Mouse (Mus musculus) liver, postnatal 0 days (tissue): ENCODE results near the gene Arrdc4. TPM values are rescaled to one million over a fixed set of nuclear protein-coding genes. Genes with fewer than 3 reads are reported as not detected.

Source experiments
- ATAC-seq: fragments of 200-750 bp; cut with Nextera tagmentation; 2 replicates; pipeline ENCODE4 v1.8.0; 2017; ENCODE audit warnings: mild to moderate bottlenecking, moderate library complexity
- DNase-seq: peaks from one replicate; pipeline ENCODE4 v3.0.0-alpha.2; 2016
- H3K27ac ChIP-seq: fragments of 300-500 bp; sonication (generic); 2 replicates; pipeline ENCODE4 v1.5.1; 2014; ENCODE audit warnings: antibody characterized with exemption, moderate library complexity, mild to moderate bottlenecking, low read depth
- H3K27me3 ChIP-seq: fragments of 300-500 bp; sonication (generic); 2 replicates; pipeline ENCODE4 v1.6.1; 2014; ENCODE audit warnings: low read length, control low read depth, mixed read lengths; ENCODE audit not compliant: insufficient read depth
- H3K36me3 ChIP-seq: fragments of 300-500 bp; sonication (generic); replicated peaks from 2 replicates; pipeline ENCODE4 v1.6.1; 2014; ENCODE audit warnings: mild to moderate bottlenecking, control low read depth, low read length, moderate library complexity, mixed read lengths; ENCODE audit not compliant: insufficient read depth
- H3K4me1 ChIP-seq: fragments of 300-500 bp; sonication (generic); 2 replicates; pipeline ENCODE4 v1.6.1; 2014; ENCODE audit warnings: antibody characterized with exemption, mild to moderate bottlenecking, control low read depth; ENCODE audit not compliant: insufficient read depth
- H3K4me2 ChIP-seq: fragments of 300-500 bp; sonication (generic); 2 replicates; pipeline ENCODE4 v1.6.1; 2014; ENCODE audit warnings: low read depth, mild to moderate bottlenecking, low read length, moderate library complexity, mixed read lengths
- H3K4me3 ChIP-seq: fragments of 300-500 bp; sonication (generic); 2 replicates; pipeline ENCODE4 v1.5.1; 2014; ENCODE audit warnings: low read depth, low read length
- H3K9ac ChIP-seq: fragments of 300-500 bp; sonication (generic); replicated peaks from 2 replicates; pipeline ENCODE4 v1.6.1; 2014; ENCODE audit warnings: mild to moderate bottlenecking, moderate library complexity
- H3K9me3 ChIP-seq: fragments of 300-500 bp; sonication (generic); 2 replicates; pipeline ENCODE4 v1.6.1; 2016; ENCODE audit warnings: mild to moderate bottlenecking, control low read depth, low read length, mixed read lengths
- CTCF ChIP-seq: sonication (generic); IDR thresholded peaks from 2 replicates; pipeline ENCODE4 v1.5.1; 2016; ENCODE audit warnings: antibody characterized with exemption, low read depth
- EP300 ChIP-seq: IDR thresholded peaks from 2 replicates; pipeline ENCODE4 v1.6.1; 2016; ENCODE audit warnings: antibody characterized with exemption, low read depth, mild to moderate bottlenecking
- WGBS: fragments of 180-500 bp; shearing (Covaris S2); extraction: QIAGEN DNeasy Blood & Tissue Kit; methylation state at CpG from one replicate; pipeline ENCODE4 v1.1.7; 2014; ENCODE audit not compliant: insufficient replicate concordance; 5-methylcytosine and 5-hydroxymethylcytosine counted together
- polyA plus RNA-seq: library from polyadenylated mRNA; unstranded; fragments of >200 nt; fragmentation: Nextera tagmentation; extraction: Ambion mirVana; gene quantifications from 2 replicates; pipeline ENCODE4 v1.2.1, GENCODE M21; 2015

The Arrdc4 gene
- 19.9 and 21.6 TPM in 2 replicates for polyA plus RNA-seq

GRCm38 (mm10) chr7:68748761-68749635 is at the start of gene Arrdc4:
Gene Arrdc4, minus strand, starts transcription at chr7:68749241.
- ATAC-seq (peak; percentile 99), DNase-seq (peak; percentile 93)
- under 1% methylated on average over 45 of the region's 54 CpGs for WGBS
- H3K27me3 ChIP-seq = no peaks in the 10 kb centered on the region
- H3K4me1 ChIP-seq = peaks cover 14% of the 10 kb centered on the region
- TF ChIP-seq EP300 (peak; percentile 86), CTCF (no peak)
- no peaks in the 10 kb centered on the region for H3K9me3 ChIP-seq
- H3K9ac ChIP-seq = peak within 1 kb of the TSS; percentile 78
- H3K36me3 ChIP-seq = 0 out of 2 replicates have a peak, but pooled peaks cover 6% of the 10 kb centered on the region
- peak within 1 kb of the TSS; percentile 59 for H3K4me3 ChIP-seq
- peak within 1 kb of the TSS; percentile 69 for H3K4me2 ChIP-seq
- peak within 1 kb of the TSS; percentile 85 for H3K27ac ChIP-seq

GRCm38 (mm10) chr7:68795578-68795977 is 46.5 kb upstream of the Arrdc4 start:
- WGBS = 23% methylated on average over 5 of the region's 5 CpGs

GRCm38 (mm10) chr7:68788711-68789110 is 39.7 kb upstream of the Arrdc4 start:
- TF ChIP-seq EP300 (no peak), CTCF (no peak)
- no peaks in the 10 kb centered on the region for H3K4me1 ChIP-seq
- DNase-seq (no peak), ATAC-seq (no peak)
- WGBS = 69% methylated on average over 3 of the region's 3 CpGs
- no peak overlapping the region for H3K4me3 ChIP-seq
- no peaks in the 10 kb centered on the region for H3K9me3 ChIP-seq
- no peak overlapping the region for H3K9ac ChIP-seq
- H3K27ac ChIP-seq = no peak overlapping the region
- H3K27me3 ChIP-seq = no peaks in the 10 kb centered on the region
- no peaks in the 10 kb centered on the region for H3K36me3 ChIP-seq
- no peak overlapping the region for H3K4me2 ChIP-seq

More at GRCm38 (mm10) chr7:68795578-68795977, 46.5 kb upstream of the Arrdc4 start:
- Histone ChIP-seq H3K4me3 (no peak overlapping the region), H3K4me2 (no peak overlapping the region), H3K4me1 (no peaks in the 10 kb centered on the region), H3K27me3 (no peaks in the 10 kb centered on the region), H3K9me3 (no peaks in the 10 kb centered on the region), H3K27ac (no peak overlapping the region), H3K9ac (no peak overlapping the region), H3K36me3 (no peaks in the 10 kb centered on the region)
- DNase-seq (no peak), ATAC-seq (no peak)
- TF ChIP-seq EP300 (no peak), CTCF (no peak)

- ATAC-seq = no peak
- no peak overlapping the region for H3K27ac ChIP-seq
- WGBS = 61% methylated on average over 2 of the region's 2 CpGs
- no peak overlapping the region for H3K9ac ChIP-seq
- TF ChIP-seq EP300 = no peak
- no peak for TF ChIP-seq CTCF
- H3K36me3 ChIP-seq = no peaks in the 10 kb centered on the region
- peaks cover 4% of the 10 kb centered on the region; the same call in 1 of the 2 replicates for H3K9me3 ChIP-seq
- H3K4me2 ChIP-seq = no peak overlapping the region
- H3K4me3 ChIP-seq = no peak overlapping the region
- no peak for DNase-seq
- no peaks in the 10 kb centered on the region for H3K27me3 ChIP-seq
- H3K4me1 ChIP-seq = no peaks in the 10 kb centered on the region
These were observed 22.7 kb upstream of the Arrdc4 start for GRCm38 (mm10) chr7:68771757-68772094.

GRCm38 (mm10) chr7:68770894-68771756 is 22.1 kb upstream of the Arrdc4 start:
- TF ChIP-seq EP300 (no peak), CTCF (no peak)
- no peak for DNase-seq
- 48% methylated on average over 7 of the region's 7 CpGs for WGBS
- ATAC-seq = 0 out of 2 replicates have a peak, but pooled peaks have one; percentile 44
- H3K27me3 ChIP-seq = no peaks in the 10 kb centered on the region
- no peaks in the 10 kb centered on the region for H3K4me1 ChIP-seq
- no peak overlapping the region for H3K27ac ChIP-seq
- peaks cover 4% of the 10 kb centered on the region; the same call in 1 of the 2 replicates for H3K9me3 ChIP-seq
- no peak overlapping the region for H3K9ac ChIP-seq
- H3K4me2 ChIP-seq = no peak overlapping the region
- no peak overlapping the region for H3K4me3 ChIP-seq
- no peaks in the 10 kb centered on the region for H3K36me3 ChIP-seq

GRCm38 (mm10) chr7:68765926-68766325 is 16.9 kb upstream of the Arrdc4 start:
- TF ChIP-seq EP300 (no peak), CTCF (no peak)
- no peaks in the 10 kb centered on the region for H3K36me3 ChIP-seq
- DNase-seq (no peak), ATAC-seq (no peak)
- H3K4me3 ChIP-seq = no peak overlapping the region
- H3K4me2 ChIP-seq = no peak overlapping the region
- no peaks in the 10 kb centered on the region for H3K27me3 ChIP-seq
- 69% methylated on average over 4 of the region's 4 CpGs for WGBS
- no peaks in the 10 kb centered on the region for H3K4me1 ChIP-seq
- H3K9me3 ChIP-seq = peaks cover 4% of the 10 kb centered on the region; the same call in 1 of the 2 replicates
- no peak overlapping the region for H3K27ac ChIP-seq
- H3K9ac ChIP-seq = no peak overlapping the region
